Mouse (Mus musculus) bone marrow macrophage, adult 2 months (primary cell): ENCODE measurements around the gene Pcyt1b.

Source experiments
- CTCF ChIP-seq: IDR thresholded peaks from 2 replicates; pipeline ENCODE4 v1.5.1; 2012; ENCODE audit warnings: low read depth, mild to moderate bottlenecking, low read length, moderate library complexity
- POLR2A ChIP-seq: IDR thresholded peaks from 2 replicates; pipeline ENCODE4 v1.6.1; 2012; ENCODE audit warnings: mild to moderate bottlenecking, low read depth, low read length, borderline replicate concordance

DNA sequence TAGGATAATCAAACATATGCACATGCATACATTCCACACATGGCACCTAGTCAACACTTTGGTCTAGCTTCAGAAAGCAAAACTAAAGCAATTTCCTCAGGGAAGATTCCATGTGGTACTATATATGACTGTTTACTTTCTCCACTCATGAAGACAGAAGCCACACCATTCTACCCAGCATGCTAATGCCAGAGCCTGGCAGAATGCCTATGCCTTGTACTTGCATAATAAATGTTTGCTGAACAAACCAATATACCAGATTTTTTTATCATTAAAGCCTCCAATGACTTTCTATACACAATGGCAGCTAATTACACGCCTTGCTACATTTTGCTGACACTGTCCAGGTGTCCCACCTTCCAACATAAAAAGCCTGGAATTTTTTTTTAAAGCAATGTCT, 24.4 kb upstream of the Pcyt1b start:
- no peak for TF ChIP-seq CTCF
- no peak for TF ChIP-seq POLR2A
